Comparison of ENCODE assay signal across 10 mouse cellular contexts in the genomic region with DNA sequence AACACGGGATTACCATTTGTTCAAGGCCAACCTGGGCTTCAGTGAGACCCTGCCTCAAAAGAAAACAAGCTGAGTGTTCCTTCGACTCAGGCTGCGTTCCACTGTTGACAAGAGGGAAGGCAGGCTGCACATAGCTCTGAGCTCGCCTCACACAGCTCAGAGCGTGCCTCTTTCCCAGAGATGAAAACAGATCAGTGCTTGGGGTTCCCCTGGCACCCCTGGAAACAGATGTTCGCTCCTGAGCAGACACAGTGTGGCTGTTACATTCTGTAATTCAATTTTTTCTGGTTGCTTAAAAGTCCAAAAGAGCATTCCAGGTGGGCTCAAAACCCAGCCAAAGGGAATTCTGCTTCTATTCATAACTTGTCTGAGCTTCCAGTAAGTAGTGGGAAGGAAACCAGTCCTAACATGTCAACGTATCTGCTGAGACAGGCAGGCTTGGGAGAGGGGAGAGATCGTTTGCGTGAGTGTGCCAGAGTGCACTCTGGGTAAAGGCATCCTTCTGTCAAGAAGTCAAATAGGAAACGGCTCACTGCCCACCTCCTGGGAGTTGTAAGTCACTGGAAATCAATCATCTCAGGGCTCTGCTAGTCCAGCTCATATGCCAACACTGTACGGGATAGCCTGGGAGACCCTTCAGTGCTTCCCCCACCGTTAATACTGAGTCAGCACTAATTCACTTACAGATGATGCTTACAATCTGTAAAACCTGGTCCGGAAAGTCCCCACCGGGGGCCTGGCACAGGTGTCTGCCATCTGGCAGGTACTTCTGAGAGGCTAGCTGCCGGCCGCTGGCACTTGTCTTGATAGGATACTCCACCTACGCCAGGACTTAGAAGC.
A peak's percentile ranks its signal among the peaks of the same experiment; 100 is the strongest.
DNase-seq lines count a peak whose midpoint lies in the region; ATAC-seq lines count a peak whose summit lies in the region.
"Had no signal": no experiment of that assay in that cellular context is flagged by ENCODE, and none has a peak within 500 bp of the region (broad histone marks: within the 10 kb centered on the region; RNA-seq: fewer than 3 reads in every experiment).

No protein-coding gene starts in this region.

- H3K4me1 ChIP-seq in hindbrain, embryonic 12.5 days = peaks cover 4% of the 10 kb centered on the region; the same call in 1 of the 2 replicates
- H3K4me1 ChIP-seq in hindbrain, embryonic 11.5 days (replicated peaks; ENCODE audit: control insufficient read depth, insufficient read depth, low read length) = no peaks in the 10 kb centered on the region
- peaks cover 9% of the 10 kb centered on the region; the same call in 1 of the 2 replicates for H3K4me1 ChIP-seq in limb, embryonic 13.5 days
- H3K4me1 ChIP-seq: midbrain, embryonic 12.5 days had no signal

- H3K9me3 ChIP-seq in hindbrain, embryonic 12.5 days (replicated peaks) = no peaks in the 10 kb centered on the region
- H3K9me3 ChIP-seq in hindbrain, embryonic 11.5 days (ENCODE audit: control insufficient read depth, low read length) = no peaks in the 10 kb centered on the region
- H3K9me3 ChIP-seq in limb, embryonic 13.5 days = no peaks in the 10 kb centered on the region
- H3K9me3 ChIP-seq: midbrain, embryonic 12.5 days had no signal

- peak overlapping the region; percentile 41; the same call in 1 of the 2 replicates for H3K27ac ChIP-seq in hindbrain, embryonic 12.5 days
- H3K27ac ChIP-seq in hindbrain, embryonic 11.5 days (ENCODE audit: low read depth, low read length) = no peak overlapping the region
- no peak overlapping the region; the same call in 1 of the 2 replicates for H3K27ac ChIP-seq in limb, embryonic 13.5 days
- H3K27ac ChIP-seq: midbrain, embryonic 12.5 days had no signal

- no peaks in the 10 kb centered on the region for H3K36me3 ChIP-seq in hindbrain, embryonic 12.5 days
- no peaks in the 10 kb centered on the region for H3K36me3 ChIP-seq in hindbrain, embryonic 11.5 days (ENCODE audit: control insufficient read depth, insufficient read depth, low read length)
- H3K36me3 ChIP-seq in limb, embryonic 13.5 days = no peaks in the 10 kb centered on the region
- H3K36me3 ChIP-seq: midbrain, embryonic 12.5 days had no signal

- ATAC-seq in hindbrain, embryonic 12.5 days (ENCODE audit: low FRiP score) = peak; percentile 74; the same call in 1 of the 2 replicates
- ATAC-seq in hindbrain, embryonic 11.5 days (ENCODE audit: low FRiP score) = no peak
- ATAC-seq in limb, embryonic 13.5 days (ENCODE audit: low FRiP score, low read depth) = peak; percentile 76

- DNase-seq in hindbrain, embryonic 11.5 days (ENCODE audit: low spot score) = no peak
- peak; percentile 76 for DNase-seq in brain, adult 2 months (ENCODE audit: low read depth, low spot score)
- DNase-seq in cerebellum, postnatal 25 days = peak; percentile 89 to 94
- DNase-seq in embryo, embryonic 10.5 days (ENCODE audit: low spot score) = no peak
- DNase-seq in spleen, adult 18-20 months = no peak
- no peak for DNase-seq in T-cell, adult 2 months (ENCODE audit: low spot score)
- DNase-seq: thymus, adult 18-20 months had no signal

- H3K4me3 ChIP-seq in hindbrain, embryonic 12.5 days = no peak overlapping the region
- no peak overlapping the region for H3K4me3 ChIP-seq in hindbrain, embryonic 11.5 days (ENCODE audit: low read depth, low read length)
- H3K4me3 ChIP-seq in limb, embryonic 13.5 days = no peak overlapping the region
- H3K4me3 ChIP-seq: midbrain, embryonic 12.5 days had no signal

- H3K27me3 ChIP-seq in hindbrain, embryonic 12.5 days = no peaks in the 10 kb centered on the region
- H3K27me3 ChIP-seq in hindbrain, embryonic 11.5 days (ENCODE audit: control insufficient read depth, insufficient read depth, low read length) = no peaks in the 10 kb centered on the region
- no peaks in the 10 kb centered on the region for H3K27me3 ChIP-seq in limb, embryonic 13.5 days

- no peak overlapping the region for H3K9ac ChIP-seq in hindbrain, embryonic 12.5 days
- no peak overlapping the region for H3K9ac ChIP-seq in hindbrain, embryonic 11.5 days (ENCODE audit: low read depth, low read length)
- no peak overlapping the region for H3K9ac ChIP-seq in limb, embryonic 13.5 days
- H3K9ac ChIP-seq: midbrain, embryonic 12.5 days had no signal

- 62% methylated on average over 17 of the region's 17 CpGs for WGBS in hindbrain, embryonic 12.5 days
- 73% methylated on average over 17 of the region's 17 CpGs for WGBS in hindbrain, embryonic 11.5 days
- WGBS in limb, embryonic 13.5 days = 41% methylated on average over 17 of the region's 17 CpGs

- no peak overlapping the region for H3K4me2 ChIP-seq in hindbrain, embryonic 12.5 days (replicated peaks)
- H3K4me2 ChIP-seq in hindbrain, embryonic 11.5 days (replicated peaks; ENCODE audit: low read depth, low read length) = no peak overlapping the region
- no peak overlapping the region for H3K4me2 ChIP-seq in limb, embryonic 13.5 days (replicated peaks)
- H3K4me2 ChIP-seq: midbrain, embryonic 12.5 days had no signal

Comparison
In these comparisons a context has a peak if more than half of its experiments do, and no peak if none do; other contexts are left out.
1. DNase-seq: peak in brain, adult 2 months (single experiment) and cerebellum, postnatal 25 days (2 of 2); none in hindbrain, embryonic 11.5 days (single experiment), embryo, embryonic 10.5 days (single experiment), spleen, adult 18-20 months (0 of 2) and T-cell, adult 2 months (single experiment).